Mouse (Mus musculus) E14TG2a.4 (cell line): ENCODE data around the gene Fbn1.

Source experiments
- H3K27me3 ChIP-seq: 2 replicates; pipeline ENCODE4 v1.6.1; 2014; ENCODE audit warnings: low read length, control low read depth; ENCODE audit not compliant: insufficient read depth
- H3K36me3 ChIP-seq: 2 replicates; pipeline ENCODE4 v1.6.1; 2014; ENCODE audit warnings: low read length, control low read depth; ENCODE audit not compliant: insufficient read depth
- H3K4me1 ChIP-seq: replicated peaks from 2 replicates; pipeline ENCODE4 v1.6.1; 2014; ENCODE audit warnings: low read depth, low read length, control low read depth
- H3K4me3 ChIP-seq: replicated peaks from 2 replicates; pipeline ENCODE4 v1.5.1; 2014; ENCODE audit warnings: mild to moderate bottlenecking, low read length
- H3K9me3 ChIP-seq: 2 replicates; pipeline ENCODE4 v1.6.1; 2014; ENCODE audit warnings: low read length, control low read depth
- CTCF ChIP-seq: conservative IDR thresholded peaks from 2 replicates; pipeline ENCODE4 v1.5.1; 2014; ENCODE audit warnings: low read length
- NANOG ChIP-seq: IDR thresholded peaks from 2 replicates; pipeline ENCODE4 v1.6.1; 2014; ENCODE audit warnings: borderline replicate concordance, low read length, mixed read lengths
- POU5F1 ChIP-seq: IDR thresholded peaks from 2 replicates; pipeline ENCODE4 v1.6.1; 2014; ENCODE audit warnings: low read length, borderline replicate concordance

Gene Fbn1

DNA sequence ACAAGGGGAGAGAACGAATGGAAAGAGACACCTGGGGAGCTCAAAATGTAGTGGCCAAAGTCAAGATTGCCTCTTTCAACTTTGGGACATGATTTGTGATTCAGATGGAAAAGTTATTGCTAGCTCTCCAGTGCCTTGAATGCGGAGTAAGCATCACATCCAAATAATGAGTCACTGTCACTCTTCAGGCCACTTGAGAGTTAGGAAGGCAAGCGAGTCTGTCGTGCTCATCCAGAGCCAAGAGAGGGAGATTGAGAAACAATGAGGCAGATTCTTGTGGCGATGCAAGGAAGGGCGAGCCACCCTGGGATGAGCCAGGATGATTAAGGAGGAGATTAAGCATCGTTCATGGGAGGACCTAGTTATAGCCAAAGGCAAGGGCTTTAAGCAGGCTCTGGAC lies 176.2 kb downstream of the Fbn1 start:
- TF ChIP-seq CTCF (no peak), NANOG (no peak), POU5F1 (no peak)
- no peaks in the 10 kb centered on the region for H3K27me3 ChIP-seq
- no peaks in the 10 kb centered on the region for H3K4me1 ChIP-seq

DNA sequence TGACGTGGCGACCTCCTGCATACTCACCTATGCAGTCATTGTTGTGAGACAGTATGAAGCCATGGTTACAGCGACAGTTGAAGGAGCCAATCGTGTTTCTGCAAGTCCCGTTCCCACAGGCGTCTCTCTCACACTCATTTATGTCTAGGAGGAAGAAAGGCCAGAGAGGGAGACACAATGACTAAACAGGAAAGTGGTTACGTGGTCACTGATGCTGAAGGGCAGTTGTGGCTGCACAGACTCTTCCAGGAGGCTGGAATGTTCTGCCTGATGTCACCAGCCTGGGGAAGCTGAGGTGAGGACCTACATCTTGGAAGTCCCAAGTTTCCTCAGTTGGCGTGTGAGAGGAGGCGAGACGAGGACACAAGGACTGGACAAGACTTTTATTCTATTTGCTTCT lies 177.3 kb downstream of the Fbn1 start:
- Histone ChIP-seq H3K27me3 (no peaks in the 10 kb centered on the region), H3K9me3 (no peaks in the 10 kb centered on the region; the same call in 1 of the 2 replicates), H3K4me3 (no peak overlapping the region), H3K36me3 (no peaks in the 10 kb centered on the region), H3K4me1 (no peaks in the 10 kb centered on the region)
- no peak for TF ChIP-seq CTCF
- no peak for TF ChIP-seq POU5F1
- no peak for TF ChIP-seq NANOG

More for the DNA sequence above, 176.2 kb downstream of the Fbn1 start:
- Histone ChIP-seq H3K9me3 (no peaks in the 10 kb centered on the region; the same call in 1 of the 2 replicates), H3K4me3 (no peak overlapping the region), H3K36me3 (no peaks in the 10 kb centered on the region)

DNA sequence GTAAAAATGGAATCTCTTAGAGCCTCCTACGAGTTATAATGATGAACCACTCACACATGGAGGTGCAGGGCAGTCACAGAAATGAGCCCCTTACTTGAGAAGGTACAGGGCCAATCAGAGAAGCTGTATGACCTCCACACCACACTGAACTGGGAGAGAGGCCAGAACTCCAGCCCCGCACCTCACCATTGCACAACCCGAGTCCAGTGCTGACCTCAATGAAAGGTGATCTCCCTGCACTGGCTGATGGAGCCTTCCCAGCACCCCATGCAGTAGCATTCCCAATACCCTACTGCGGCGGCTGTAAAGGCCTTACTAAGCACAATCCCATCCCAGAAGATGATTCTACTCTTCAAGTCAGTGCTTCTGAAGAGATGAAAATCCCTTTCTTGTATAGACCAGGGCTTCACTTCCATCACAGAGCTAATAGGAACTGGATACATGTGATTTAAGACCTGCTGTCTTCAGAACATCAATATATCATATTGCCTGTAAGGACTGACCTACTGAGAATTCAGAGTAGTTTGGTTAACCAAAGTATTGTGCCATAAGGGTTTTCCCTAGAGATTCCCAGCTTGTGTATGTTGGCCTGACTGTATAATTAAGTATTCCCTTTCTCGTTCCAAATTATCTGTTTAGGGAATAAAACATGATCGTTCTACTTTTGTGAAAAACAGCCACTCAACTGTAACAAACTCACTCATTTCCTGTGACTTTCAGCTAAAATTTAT lies 182.5 kb downstream of the Fbn1 start:
- Histone ChIP-seq H3K4me3 (no peak overlapping the region), H3K27me3 (no peaks in the 10 kb centered on the region), H3K9me3 (no peaks in the 10 kb centered on the region), H3K4me1 (no peaks in the 10 kb centered on the region), H3K36me3 (no peaks in the 10 kb centered on the region)
- TF ChIP-seq NANOG (no peak), POU5F1 (no peak), CTCF (no peak)

DNA sequence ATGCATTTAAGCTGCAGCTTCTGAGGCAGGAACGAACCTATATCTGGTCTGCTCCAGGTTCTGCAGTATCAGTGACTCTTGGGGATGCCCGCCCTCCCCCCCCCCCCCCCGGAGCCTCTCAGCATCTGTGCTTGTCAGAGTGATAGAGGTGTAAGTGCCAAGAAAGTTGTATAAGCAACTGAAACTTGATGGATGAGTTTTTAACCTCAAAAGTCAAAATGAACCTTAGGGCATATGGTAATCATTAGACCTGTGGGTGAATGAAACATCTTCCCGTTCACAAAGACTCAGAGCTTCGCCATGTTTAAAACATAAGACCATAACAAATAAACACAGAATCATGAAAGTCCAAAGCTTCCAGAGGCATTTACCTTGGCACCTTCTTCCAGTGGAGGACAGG lies 183.3 kb downstream of the Fbn1 start:
- Histone ChIP-seq H3K27me3 (no peaks in the 10 kb centered on the region), H3K4me3 (no peak overlapping the region), H3K9me3 (no peaks in the 10 kb centered on the region), H3K4me1 (no peaks in the 10 kb centered on the region), H3K36me3 (no peaks in the 10 kb centered on the region)
- no peak for TF ChIP-seq NANOG
- TF ChIP-seq CTCF: no peak
- no peak for TF ChIP-seq POU5F1

DNA sequence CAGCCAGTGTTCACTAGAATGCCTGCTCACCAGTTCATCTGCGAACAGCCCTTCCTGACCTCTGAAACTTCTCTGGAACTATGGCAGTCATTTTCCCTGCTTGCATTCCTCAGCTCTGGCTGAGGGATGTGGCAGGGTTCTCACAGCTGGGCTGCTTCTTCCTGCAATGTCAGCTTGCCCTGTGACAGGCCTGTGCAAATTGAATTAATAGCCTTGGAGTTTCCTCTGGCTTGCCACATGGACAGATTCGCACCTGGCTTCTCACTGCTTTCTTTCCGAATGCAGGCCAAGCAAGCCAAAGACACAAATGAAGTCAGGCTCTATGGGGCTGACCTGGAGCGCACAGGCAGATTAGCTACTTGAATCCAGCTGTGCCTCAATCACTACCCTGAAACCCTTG lies 184.4 kb downstream of the Fbn1 start:
- H3K27me3 ChIP-seq: no peaks in the 10 kb centered on the region

DNA sequence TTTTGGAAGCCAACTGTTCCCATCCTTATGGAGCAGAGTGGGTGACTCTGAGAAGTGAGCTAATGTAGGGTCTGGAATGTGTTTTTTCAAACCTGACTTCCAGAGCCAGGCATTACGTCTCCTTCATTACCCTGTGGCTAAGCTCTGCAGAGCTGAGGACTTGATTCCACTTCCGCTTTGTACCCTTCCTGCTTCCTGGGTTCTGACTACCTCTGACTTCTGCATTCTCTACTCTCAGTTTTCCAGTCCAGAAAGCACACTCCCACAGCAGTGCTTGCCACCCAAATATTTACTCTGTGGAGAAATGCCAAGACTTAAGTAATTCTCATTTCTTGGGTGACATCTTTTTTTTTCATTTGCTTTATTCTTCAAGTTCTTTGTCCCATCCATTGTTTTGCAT lies 185.2 kb downstream of the Fbn1 start:
- TF ChIP-seq CTCF (no peak), POU5F1 (no peak), NANOG (no peak)
- Histone ChIP-seq H3K36me3 (no peaks in the 10 kb centered on the region), H3K4me3 (no peak overlapping the region), H3K9me3 (peaks cover 4% of the 10 kb centered on the region; the same call in 1 of the 2 replicates), H3K4me1 (no peaks in the 10 kb centered on the region), H3K27me3 (no peaks in the 10 kb centered on the region)

More for the DNA sequence above, 184.4 kb downstream of the Fbn1 start:
- TF ChIP-seq CTCF (no peak), POU5F1 (no peak), NANOG (no peak)
- H3K36me3 ChIP-seq: no peaks in the 10 kb centered on the region
- peaks cover under 1% of the 10 kb centered on the region; the same call in 1 of the 2 replicates for H3K9me3 ChIP-seq
- no peak overlapping the region for H3K4me3 ChIP-seq
- H3K4me1 ChIP-seq: no peaks in the 10 kb centered on the region

DNA sequence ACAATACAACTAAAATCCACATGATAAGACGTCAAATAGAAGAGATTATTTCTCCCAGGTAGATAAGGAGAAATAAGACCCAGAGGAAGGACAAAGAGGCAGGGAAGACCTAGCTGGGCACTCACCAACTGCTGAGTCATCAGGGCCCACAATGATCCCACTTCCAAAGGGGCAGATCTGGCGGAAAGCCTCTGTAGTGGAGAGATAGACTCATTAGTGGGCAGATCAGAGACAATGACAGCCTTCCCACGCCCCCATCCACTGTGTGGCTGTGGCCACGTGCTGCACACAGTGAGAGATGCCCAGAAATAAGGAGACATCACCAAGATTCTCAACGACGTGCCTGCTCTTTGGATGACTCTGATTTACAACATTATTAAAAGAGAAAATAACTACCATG lies 186.7 kb downstream of the Fbn1 start:
- Histone ChIP-seq H3K36me3 (no peaks in the 10 kb centered on the region), H3K27me3 (no peaks in the 10 kb centered on the region), H3K4me1 (no peaks in the 10 kb centered on the region), H3K9me3 (peaks cover 8% of the 10 kb centered on the region; the same call in 1 of the 2 replicates), H3K4me3 (no peak overlapping the region)
- TF ChIP-seq CTCF (no peak), NANOG (no peak), POU5F1 (no peak)

DNA sequence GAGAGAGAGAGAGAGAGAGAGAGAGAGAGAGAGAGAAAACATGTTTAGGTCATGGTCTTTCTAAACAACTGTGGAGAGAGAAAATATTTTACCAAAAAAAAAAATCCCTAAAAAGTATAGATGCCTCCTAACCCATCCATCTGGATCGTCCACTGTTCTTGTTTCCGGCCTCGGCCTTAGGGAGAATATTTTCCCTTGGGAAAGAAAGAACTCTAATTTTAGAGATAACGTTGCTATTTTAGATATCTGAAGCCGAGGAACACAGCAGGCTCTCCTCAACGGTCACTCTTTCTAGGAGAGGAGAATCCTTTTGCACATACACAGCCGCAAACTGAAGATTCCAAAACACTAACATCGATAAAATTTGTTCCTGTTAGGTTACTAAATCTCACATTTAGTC lies 188.1 kb downstream of the Fbn1 start:
- Histone ChIP-seq H3K9me3 (peaks cover 8% of the 10 kb centered on the region; the same call in 1 of the 2 replicates), H3K27me3 (no peaks in the 10 kb centered on the region), H3K4me3 (no peak overlapping the region), H3K36me3 (no peaks in the 10 kb centered on the region), H3K4me1 (no peaks in the 10 kb centered on the region)
- no peak for TF ChIP-seq POU5F1
- no peak for TF ChIP-seq CTCF
- TF ChIP-seq NANOG: no peak

DNA sequence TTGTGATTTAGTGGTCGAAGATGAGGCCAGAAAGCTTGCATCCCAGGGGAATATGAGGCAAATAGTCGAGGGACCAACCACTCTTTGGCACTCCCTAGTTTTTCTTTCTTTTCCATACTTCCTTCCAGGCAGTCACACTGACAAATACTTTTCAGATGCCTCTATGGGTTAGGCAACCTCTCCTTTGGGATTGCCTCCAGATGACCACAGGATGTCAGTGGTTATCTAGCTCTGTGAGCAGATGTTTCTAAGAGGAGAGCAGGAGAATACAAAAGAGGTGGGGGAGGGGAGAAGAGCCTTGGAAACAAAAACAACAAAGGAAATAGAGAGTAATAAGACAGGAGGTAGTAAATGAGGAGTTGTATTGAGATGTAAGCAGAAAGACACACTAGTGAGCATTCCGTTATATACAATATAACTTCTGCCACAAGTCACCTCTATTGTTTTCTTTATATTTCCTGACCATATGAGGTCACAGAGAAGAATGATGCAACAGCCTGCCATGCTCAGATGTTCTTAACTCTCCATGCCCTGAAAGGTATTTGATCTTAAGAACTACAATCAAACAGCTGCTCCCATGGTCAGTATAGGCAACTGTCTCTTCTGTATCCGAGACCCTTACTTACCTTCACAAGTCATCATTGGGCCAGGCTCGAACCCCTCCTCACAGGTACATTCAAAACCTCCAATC lies 189.3 kb downstream of the Fbn1 start:
- TF ChIP-seq CTCF (no peak), NANOG (no peak), POU5F1 (no peak)
- Histone ChIP-seq H3K27me3 (no peaks in the 10 kb centered on the region), H3K36me3 (no peaks in the 10 kb centered on the region)

More for the DNA sequence above, 189.3 kb downstream of the Fbn1 start:
- H3K4me3 ChIP-seq: no peak overlapping the region
- H3K4me1 ChIP-seq: no peaks in the 10 kb centered on the region
- peaks cover 8% of the 10 kb centered on the region; the same call in 1 of the 2 replicates for H3K9me3 ChIP-seq
